Mouse (Mus musculus): ENCODE results near the gene Hist1h3i.

The Hist1h3i gene

DNA sequence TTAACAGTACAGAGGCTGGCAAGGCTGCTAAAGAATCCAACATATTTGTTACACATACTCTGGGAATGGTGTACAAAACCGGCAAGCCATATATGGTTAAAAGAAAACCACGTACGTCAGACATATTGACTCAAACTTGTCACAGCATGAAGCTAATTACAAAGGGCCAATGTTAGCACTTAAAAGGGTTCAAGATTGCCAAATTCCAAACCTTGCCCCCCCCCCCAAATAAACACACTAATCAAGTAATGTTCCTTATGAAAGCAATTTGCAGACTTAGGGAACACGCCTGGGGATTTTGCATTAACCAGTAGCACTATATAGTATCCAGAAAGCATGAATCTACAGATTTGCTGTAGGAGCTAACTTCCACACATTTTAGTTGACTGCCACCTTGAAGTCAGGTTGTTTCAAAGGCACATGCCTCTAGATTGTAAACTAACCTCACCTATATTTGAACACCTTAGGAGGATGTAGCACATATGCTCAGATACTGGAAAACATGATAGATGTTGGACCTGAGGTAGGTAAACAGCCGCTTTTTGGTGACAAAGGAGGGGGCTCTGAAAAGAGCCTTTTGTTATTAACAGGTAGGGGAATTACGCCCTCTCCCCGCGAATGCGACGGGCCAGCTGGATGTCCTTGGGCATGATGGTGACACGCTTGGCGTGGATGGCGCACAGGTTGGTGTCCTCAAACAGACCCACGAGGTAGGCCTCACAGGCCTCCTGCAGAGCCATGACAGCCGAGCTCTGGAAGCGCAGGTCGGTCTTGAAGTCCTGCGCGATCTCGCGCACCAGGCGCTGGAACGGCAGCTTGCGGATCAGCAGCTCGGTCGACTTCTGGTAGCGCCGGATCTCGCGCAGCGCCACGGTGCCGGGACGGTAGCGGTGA, 562 bp downstream of the Hist1h3i start:
- peak; percentile 73 for DNase-seq (ENCODE audit: low read depth)

DNA sequence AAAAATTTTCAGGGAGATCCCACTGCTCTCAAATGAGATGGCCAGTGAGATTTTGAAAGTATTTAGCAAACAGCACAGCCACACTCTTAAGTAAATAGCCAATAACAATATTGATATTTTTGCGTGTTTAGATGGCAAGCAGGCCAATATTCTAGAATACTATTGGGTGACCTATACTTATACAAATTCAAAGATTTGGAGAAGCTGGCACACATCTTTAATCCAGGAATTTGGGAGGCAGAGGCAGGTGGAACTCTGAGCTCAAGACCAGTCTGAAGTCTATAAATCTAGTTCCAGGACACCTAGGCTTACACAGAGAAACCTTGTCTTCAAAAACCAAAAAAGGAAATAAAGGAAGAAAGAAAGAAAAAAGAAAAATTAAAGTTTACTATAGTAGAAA, 1.5 kb downstream of the Hist1h3i start:
- DNase-seq (ENCODE audit: low read depth), result peak; percentile 30

DNA sequence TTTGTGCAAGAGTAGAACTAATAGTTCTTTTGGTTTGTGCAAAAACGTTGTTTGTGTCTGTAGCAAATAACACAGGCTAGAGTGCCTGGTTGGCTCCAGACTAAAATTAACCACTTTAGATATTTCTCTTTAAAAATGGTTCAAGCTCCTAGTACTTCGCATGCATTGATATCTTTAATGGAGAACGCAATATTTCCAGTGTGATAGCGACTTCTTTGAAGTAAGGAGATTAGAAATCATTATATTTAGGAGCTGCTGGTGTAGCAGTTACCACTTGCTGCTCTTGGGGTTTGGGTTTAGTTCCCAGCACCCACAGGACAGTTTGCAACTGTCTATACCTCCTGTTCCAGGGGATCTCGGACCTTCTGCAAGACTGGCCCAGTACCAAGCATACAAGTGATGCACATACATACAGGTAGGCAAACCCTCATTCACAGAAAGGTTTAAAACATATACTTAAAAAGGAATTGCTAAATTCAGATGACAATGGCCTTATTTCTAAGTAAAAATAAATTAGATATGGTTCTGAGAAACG, 2.1 kb downstream of the Hist1h3i start:
- DNase-seq (ENCODE audit: low read depth), result no peak

DNA sequence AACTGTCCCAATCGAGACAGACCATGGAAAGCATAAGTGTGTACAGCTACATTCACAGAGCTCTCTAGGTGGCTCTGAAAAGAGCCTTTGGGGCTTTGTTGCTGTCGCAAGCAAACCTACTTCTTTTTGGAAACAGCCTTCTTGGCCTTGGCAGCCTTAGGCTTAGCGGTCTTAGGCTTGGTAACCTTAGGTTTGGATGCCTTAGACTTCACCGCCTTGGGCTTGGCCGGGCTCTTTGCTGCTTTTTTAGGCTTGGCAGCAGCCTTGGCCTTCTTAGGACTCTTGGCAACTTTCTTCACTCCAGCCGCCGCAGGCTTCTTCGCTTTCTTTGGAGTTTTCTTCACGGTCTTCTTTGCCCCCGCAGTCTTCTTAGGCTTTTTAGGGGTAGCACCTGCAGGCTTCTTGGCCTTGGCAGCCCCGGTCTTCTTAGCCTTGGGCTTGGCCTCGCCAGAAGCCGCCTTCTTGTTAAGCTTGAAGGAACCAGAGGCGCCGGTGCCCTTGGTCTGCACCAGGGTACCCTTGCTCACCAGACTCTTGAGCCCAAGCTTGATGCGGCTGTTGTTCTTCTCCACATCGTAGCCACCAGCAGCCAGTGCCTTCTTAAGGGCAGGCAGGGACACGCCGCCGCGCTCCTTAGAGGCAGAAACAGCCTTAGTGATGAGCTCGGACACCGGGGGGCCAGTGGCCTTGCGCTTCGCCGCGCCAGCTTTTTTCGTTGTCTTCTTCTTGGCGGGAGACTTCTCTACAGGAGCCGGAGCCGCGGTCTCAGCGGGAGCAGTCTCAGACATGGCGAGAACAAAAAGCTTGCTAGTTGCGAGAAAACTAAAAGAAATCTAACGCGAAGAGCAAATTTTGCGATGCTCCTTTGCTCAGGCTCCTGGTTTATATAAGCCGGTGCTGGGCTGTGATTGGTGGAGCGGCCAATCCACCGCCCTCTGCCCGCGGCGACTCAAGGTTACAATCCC, 3.1 kb downstream of the Hist1h3i start, which contains the start of gene Hist1h1b:
Gene Hist1h1b (minus strand): TSS at position 859 of the 965 bp plus-strand sequence.
- peak; percentile 83 for DNase-seq (ENCODE audit: low read depth)

DNA sequence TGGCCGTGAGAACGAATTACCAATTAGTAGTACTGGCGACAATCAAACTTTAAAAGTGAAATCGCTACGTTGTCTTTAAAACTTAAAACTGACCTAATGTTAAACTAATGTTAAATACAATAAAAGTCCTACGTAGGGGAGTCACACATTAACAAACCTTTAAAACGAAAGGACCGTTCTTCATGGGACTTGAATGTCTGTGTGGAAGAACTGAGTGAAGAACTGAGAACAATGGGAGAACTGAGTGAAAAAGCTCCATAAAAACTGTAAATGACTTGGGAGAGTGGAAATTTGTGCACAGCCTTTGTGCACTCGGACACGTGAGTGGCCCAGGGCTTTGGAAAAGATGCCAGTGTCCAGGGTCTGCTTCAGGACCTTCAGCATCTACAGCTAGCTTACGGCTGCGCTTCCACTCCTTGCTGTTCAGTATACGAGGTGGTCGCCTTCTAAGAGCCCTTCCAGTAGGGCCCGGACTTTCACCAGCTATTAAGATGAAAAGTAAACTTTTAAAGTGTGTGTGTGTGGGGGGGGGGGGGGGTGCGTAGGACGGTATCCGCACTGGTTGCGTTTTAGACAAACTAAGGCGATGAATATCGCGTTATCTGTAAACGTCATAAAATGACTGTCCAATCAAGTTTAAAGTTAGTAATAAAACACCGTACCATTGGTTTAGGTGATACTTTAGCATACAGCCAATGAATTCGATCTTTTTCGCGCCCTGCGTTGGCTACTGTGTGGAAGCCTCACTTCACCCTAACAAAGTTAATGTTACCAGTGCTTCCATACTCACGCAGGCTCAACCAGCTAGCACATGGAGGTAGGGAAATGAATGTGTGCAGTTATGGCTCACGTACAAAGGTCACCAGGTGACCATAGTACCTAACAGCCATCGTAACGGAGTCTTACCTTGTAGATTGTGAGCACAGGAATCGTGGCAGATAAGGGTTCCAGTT, 4.1 kb downstream of the Hist1h3i start:
- peak; percentile 95 for DNase-seq (ENCODE audit: low read depth)

DNA sequence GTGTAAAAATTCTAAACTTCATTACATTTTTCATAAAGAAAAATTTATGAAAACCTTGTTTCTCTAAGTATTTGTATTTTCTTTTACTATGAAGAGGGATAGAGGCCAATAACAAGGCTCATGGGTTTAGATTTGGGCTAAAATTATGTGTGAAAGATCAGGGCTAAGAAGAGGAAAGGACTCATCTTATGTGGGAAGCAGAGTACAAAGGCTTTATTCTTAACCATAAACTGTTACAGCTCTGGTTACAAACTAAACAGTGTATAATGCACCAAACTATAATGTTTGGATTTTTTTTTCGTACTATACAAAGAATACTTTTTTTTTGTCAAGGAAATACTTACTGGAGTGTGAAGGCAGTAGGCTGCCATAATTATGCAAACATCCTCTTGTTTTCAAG, 27.5 kb downstream of the Hist1h3i start:
- no peak for DNase-seq (ENCODE audit: low read depth)

DNA sequence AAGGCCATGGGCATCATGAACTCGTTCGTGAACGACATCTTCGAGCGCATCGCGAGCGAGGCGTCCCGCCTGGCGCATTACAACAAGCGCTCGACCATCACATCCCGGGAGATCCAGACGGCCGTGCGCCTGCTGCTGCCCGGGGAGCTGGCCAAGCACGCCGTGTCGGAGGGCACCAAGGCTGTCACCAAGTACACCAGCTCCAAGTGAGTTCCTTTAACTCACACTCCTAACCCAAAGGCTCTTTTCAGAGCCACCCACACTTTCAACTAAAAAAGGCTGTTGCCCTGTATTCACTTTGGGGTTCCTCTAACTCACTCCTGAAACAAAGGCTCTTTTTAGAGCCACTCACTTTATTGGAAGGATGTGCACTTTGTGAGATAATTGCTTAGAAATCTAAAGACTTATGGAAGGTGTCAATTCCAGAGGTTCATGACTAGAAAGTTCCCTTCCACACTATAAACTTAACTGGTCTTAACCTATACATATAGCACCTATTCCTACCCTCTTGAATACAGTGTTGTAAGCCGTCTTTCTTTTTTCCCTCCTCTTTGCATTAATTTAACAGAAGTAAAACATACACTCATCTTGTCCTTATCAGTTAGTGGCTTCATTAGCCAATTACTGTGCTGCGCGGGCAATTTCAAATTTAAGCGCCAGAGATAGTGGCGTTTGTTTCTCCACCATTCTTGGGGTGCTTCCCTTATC, 28.7 kb downstream of the Hist1h3i start:
- peak; percentile 81 for DNase-seq (ENCODE audit: low read depth)

DNA sequence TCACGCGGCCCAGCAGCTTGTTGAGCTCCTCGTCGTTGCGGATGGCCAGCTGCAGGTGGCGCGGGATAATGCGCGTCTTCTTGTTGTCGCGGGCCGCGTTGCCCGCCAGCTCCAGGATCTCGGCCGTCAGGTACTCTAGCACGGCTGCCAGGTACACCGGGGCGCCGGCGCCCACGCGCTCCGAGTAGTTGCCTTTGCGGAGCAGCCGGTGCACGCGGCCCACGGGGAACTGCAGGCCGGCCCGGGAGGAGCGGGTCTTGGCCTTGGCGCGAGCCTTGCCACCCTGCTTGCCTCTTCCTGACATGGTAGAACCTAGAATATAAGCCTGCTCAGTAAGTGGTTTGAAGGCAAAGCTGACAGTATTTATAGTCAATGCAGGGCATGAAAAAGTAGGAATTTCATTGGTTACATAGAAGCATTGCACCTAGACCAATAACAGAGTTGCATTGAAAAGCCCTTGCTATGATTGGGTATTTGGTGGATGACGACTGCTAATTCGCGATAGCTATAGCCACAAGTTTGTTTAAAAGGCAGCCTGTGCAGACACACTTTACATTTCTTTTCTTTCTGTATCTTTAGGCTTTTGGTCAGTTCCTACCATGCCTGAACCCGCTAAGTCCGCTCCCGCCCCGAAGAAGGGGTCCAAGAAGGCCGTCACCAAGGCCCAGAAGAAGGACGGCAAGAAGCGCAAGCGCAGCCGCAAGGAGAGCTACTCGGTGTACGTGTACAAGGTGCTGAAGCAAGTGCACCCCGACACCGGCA, 29.5 kb downstream of the Hist1h3i start, which contains the start of the genes Hist1h2ak and Hist1h2bn:
Gene Hist1h2ak (minus strand): TSS at position 304 of the 762 bp plus-strand sequence.
Gene Hist1h2bn (plus strand): TSS at position 600 of the 762 bp plus-strand sequence.
- DNase-seq (ENCODE audit: low read depth), result peak; percentile 94

DNA sequence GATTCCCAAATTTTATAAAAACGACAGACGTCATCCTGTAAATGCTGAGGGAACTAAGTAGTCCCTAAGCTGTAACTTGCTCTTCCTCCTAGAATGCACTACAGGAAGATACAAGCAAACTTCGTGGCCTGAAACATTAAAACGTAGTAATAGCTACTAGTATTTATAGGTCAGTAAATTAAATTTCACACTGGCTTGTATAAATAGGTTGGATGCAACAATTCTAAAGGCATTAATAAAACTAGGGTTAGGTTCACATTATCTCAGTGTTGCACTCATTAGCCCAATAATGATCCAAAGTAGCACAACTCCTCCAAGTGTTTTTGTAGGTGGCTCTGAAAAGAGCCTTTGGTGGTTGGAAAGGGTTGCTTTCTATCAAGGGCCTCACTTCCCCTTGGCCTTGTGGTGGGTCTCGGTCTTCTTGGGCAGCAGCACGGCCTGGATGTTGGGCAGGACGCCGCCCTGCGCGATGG, 30.1 kb downstream of the Hist1h3i start:
- peak; percentile 67 for DNase-seq (ENCODE audit: low read depth)

DNA sequence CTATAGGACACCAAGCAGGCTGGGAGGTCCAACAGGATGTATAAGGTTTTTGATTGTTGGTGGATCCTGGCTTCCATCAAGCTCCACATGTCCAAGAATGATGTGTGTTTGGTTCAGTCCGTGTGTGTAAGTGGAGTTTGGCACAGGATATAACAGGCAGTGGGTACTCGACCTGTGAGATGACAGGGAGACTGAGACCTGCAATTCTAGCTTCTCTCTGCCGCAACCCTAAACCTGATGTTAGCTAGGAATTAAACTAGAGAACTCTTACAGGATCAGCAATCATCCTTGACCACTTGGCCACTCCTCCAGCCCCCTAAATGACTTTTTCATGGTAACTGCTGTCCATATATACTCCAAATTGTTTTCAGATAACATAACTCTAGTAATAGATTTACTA, 30.8 kb downstream of the Hist1h3i start:
- DNase-seq (ENCODE audit: low read depth), result peak; percentile 47

DNA sequence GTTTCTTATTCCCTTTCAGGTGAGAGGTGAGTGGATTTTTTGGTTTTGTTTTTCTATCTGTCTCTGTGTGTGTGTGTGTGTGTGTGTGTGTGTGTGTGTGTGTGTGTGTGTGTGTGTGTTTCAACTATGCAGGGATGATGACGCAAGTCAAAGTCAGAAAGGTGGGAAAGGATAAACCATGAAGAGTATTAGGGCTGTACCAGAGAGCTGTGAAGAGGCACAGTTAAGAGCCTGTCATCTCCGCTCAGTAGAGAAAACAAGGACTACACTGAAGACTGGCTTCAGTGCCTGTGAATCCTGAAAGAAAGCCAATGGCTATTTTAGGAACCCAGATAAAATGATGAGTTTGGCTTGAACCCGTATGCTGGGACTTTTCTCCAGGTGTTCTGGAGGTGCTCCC, 31.3 kb downstream of the Hist1h3i start:
- DNase-seq (ENCODE audit: low read depth), result no peak

DNA sequence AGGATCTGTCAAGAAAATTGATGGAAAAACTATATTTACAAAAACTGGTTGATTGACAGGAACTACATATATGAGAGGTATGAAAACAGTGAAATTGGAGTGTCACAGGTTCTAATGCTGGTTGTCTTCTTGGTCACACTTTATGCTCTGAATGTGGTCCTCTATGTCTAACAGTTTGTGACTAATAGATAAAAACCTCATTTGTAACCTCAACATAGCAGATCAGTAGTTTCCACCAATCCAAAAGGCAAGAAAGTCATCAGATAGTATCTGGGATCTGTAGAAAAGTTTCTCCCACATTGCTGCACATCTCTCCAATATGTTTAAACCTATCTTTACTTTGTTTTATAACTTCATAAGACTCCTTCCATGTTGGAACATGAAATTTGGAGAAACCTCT, 31.8 kb downstream of the Hist1h3i start:
- DNase-seq (ENCODE audit: low read depth), result peak; percentile 35

DNA sequence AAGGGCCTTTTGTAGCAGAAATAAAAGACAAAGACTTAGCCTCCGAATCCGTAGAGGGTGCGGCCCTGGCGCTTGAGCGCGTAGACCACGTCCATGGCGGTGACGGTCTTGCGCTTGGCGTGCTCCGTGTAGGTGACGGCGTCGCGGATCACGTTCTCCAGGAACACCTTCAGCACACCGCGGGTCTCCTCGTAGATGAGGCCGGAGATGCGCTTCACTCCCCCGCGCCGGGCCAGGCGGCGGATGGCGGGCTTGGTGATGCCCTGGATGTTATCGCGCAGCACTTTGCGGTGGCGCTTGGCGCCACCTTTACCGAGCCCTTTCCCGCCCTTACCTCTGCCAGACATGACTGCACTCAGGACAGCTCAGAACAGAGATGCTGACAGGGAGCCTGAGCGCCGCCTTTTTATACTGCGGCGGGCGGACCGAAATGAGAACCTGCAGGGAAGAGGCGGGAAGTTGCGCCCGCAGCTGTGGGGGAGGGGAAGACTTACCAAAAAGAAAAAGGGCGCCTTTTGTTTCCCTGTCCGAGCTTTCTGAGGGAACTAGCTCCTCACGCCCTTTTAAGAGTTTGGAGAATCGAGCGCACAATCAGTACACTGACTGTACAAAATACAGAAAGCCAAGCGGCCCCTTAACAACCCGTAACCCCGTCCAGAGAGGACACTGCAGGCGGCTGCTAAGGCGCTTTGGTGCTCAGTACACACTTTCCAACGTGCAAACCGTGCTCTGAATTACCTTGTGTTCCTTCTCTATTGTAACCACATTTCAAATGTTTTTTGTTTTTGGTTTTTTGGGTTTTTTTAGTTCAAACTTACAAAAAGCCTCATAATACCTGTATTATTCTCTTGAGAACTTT, 32.8 kb downstream of the Hist1h3i start, which contains the start of gene Hist1h4k:
Gene Hist1h4k (minus strand): TSS at position 347 of the 859 bp plus-strand sequence.
- peak; percentile 91 for DNase-seq (ENCODE audit: low read depth)

DNA sequence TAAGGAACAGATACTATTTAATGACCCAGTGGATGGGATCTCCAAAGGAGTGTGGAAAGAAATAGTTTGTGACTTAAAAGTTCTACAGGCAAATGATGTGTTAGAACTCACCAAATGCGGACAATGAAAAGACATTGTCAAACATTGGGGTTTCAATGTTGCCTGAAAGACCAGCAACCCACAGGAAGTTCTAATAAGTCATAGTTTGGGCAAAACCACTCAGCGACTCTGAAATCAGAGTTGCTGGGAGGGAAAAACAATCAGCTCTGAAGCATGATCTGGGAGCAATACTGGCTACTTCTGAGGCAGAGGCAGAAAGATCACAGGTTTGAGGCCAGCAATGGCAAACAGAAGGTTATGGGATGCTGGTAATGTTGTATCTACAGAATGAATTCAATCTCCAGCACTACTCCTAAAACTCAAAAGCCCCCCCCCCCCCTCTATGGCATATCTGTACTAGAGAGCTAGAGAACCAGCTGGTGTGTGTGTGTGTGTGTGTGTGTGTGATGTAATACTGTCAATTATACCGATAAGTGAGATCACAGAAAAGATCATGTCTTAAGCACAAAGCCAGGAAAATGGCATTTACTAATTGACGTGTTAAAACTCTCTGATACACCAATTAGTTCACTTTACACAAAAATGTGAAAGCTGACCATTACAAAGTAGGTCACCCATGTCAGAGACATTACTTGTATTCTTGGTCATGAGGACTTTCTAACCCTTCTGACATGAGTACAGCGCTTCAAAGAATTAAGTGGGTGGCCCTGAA, 33.6 kb downstream of the Hist1h3i start:
- peak; percentile 69 for DNase-seq (ENCODE audit: low read depth)

DNA sequence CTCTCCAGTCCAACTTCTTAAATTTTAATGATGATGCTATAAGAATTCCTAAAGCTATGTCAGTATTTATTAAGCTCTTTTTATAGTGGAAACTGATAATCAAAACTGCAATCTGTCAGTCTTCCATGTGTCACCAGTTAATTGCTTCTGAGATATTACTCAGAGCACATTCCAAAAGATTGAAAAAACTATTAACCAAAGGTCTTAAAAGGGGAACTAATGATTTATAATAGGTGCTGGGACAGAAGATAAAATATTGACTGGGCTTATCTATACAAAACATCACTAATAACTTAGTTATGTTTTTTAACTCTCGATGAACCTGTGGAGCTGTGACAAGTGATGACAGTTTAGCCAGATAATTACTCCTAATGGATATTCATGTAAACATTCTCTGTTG, 38.2 kb downstream of the Hist1h3i start:
- DNase-seq (ENCODE audit: low read depth), result no peak

DNA sequence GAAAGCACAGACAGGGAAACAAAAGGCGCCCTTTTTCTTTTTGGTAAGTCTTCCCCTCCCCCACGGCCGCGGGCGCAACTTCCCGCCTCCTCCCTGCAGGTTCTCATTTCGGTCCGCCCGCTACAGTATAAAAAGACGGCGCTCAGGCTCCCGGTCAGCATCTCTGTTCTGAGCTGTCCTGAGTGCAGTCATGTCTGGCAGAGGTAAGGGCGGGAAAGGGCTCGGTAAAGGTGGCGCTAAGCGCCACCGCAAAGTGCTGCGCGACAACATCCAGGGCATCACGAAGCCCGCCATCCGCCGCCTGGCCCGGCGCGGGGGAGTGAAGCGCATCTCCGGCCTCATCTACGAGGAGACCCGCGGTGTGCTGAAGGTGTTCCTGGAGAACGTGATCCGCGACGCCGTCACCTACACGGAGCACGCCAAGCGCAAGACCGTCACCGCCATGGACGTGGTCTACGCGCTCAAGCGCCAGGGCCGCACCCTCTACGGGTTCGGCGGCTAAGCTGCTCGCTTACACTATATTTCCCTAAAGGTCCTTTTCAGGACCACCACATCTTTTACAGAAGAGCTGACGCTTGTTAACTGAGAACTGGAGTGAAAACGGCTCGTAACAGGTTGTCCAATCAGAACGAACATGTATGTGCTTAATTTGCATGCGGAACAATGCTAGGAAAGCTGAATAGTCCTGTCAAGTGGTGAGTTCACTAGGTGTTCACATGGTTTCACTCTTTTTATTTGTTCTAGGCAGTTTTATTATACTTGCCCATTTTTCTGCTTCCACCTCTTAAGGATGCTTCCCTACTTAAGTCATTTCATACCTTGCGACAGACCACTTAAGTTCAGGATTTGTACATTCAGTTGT, 48.0 kb downstream of the Hist1h3i start, which contains the start of gene Hist1h4j:
Gene Hist1h4j (plus strand): TSS at position 159 of the 862 bp plus-strand sequence.
- DNase-seq (ENCODE audit: low read depth), result peak; percentile 89

Data from induced T-regulatory cell, adult 2 months (primary cell).